Comparison of ENCODE assay signal across 15 mouse cellular contexts in genomic region chr3:105280971-105281370, GRCm38 (mm10).
DNase-seq lines count a peak whose midpoint lies in the region; ATAC-seq and TF ChIP-seq lines count a peak whose summit lies in the region.
"Had no signal": no experiment of that assay in that cellular context is flagged by ENCODE, and none has a peak within 500 bp of the region (broad histone marks: within the 10 kb centered on the region; RNA-seq: fewer than 3 reads in every experiment).

No protein-coding gene starts in this region.

- whole genome bisulfite sequencing in forebrain, postnatal 0 days = 63% methylated on average over 5 of the region's 5 CpGs
- WGBS in forebrain, embryonic 14.5 days = 63% methylated on average over 5 of the region's 5 CpGs

- no peak overlapping the region for H3K4me2 ChIP-seq in forebrain, postnatal 0 days (ENCODE audit: low read depth)
- H3K4me2 ChIP-seq in forebrain, embryonic 14.5 days (ENCODE audit: low read length) = no peak overlapping the region
- H3K4me2 ChIP-seq: forebrain, embryonic 15.5 days; limb, embryonic 13.5 days; midbrain, embryonic 11.5 days had no signal

- H3K9ac ChIP-seq in forebrain, postnatal 0 days = no peak overlapping the region
- no peak overlapping the region for H3K9ac ChIP-seq in forebrain, embryonic 14.5 days (ENCODE audit: low read length)
- H3K9ac ChIP-seq: forebrain, embryonic 15.5 days; limb, embryonic 13.5 days had no signal

- DNase-seq in forebrain, postnatal 0 days = peak; percentile 29
- no peak for DNase-seq in forebrain, embryonic 14.5 days (ENCODE audit: low spot score)
- peak; percentile 34 to 35 for DNase-seq in right cerebral cortex, adult 2 months (ENCODE audit: low spot score in 2 of 2)
- no peak for DNase-seq in right cerebral cortex, postnatal 4 days
- peak; percentile 45 to 46 for DNase-seq in layer of hippocampus, postnatal 36 days
- DNase-seq in telencephalon, adult 2 months (ENCODE audit: low read depth, low spot score) = peak; percentile 70
- no peak for DNase-seq in ovary, postnatal 14 days (ENCODE audit: low spot score)
- no peak for DNase-seq in spleen, postnatal 36 days (ENCODE audit: low spot score in 2 of 2)
- DNase-seq: embryo, embryonic 11 days; heart, adult 18-20 months; thymus, adult 2 months had no signal

- H3K9me3 ChIP-seq in forebrain, postnatal 0 days (ENCODE audit: low read length) = no peaks in the 10 kb centered on the region
- H3K9me3 ChIP-seq in forebrain, embryonic 14.5 days (replicated peaks; ENCODE audit: control insufficient read depth, low read length) = no peaks in the 10 kb centered on the region
- H3K9me3 ChIP-seq: forebrain, embryonic 15.5 days; limb, embryonic 13.5 days had no signal

- peak; percentile 69; the same call in 1 of the 2 replicates for ATAC-seq in forebrain, postnatal 0 days
- ATAC-seq in forebrain, embryonic 14.5 days = no peak
- ATAC-seq: forebrain, embryonic 15.5 days had no signal

- no peak overlapping the region for H3K27ac ChIP-seq in forebrain, postnatal 0 days (ENCODE audit: low read depth, low read length)
- no peak overlapping the region for H3K27ac ChIP-seq in forebrain, embryonic 14.5 days (ENCODE audit: low read depth, low read length)
- H3K27ac ChIP-seq: forebrain, embryonic 15.5 days; kidney, postnatal 0 days; limb, embryonic 13.5 days had no signal

- H3K4me1 ChIP-seq in forebrain, postnatal 0 days (ENCODE audit: insufficient read depth) = no peaks in the 10 kb centered on the region
- no peaks in the 10 kb centered on the region for H3K4me1 ChIP-seq in forebrain, embryonic 14.5 days (ENCODE audit: control insufficient read depth, insufficient read depth, low read length)
- H3K4me1 ChIP-seq: forebrain, embryonic 15.5 days; limb, embryonic 13.5 days had no signal

- no peak overlapping the region for H3K4me3 ChIP-seq in forebrain, postnatal 0 days (ENCODE audit: low read depth, low read length)
- H3K4me3 ChIP-seq in forebrain, embryonic 14.5 days (ENCODE audit: low read depth, low read length) = no peak overlapping the region
- H3K4me3 ChIP-seq: forebrain, embryonic 15.5 days; limb, embryonic 13.5 days had no signal

- H3K27me3 ChIP-seq in forebrain, postnatal 0 days (ENCODE audit: insufficient read depth, low read length) = no peaks in the 10 kb centered on the region
- H3K27me3 ChIP-seq in forebrain, embryonic 14.5 days (replicated peaks; ENCODE audit: control insufficient read depth, insufficient read depth, low read length) = no peaks in the 10 kb centered on the region
- H3K27me3 ChIP-seq: forebrain, embryonic 15.5 days; limb, embryonic 13.5 days had no signal

- no peak for TF ChIP-seq CTCF in forebrain, postnatal 0 days (IDR thresholded peaks at IDR 0.05; ENCODE audit: low read depth)

- no peaks in the 10 kb centered on the region for H3K36me3 ChIP-seq in forebrain, postnatal 0 days (ENCODE audit: insufficient read depth)
- H3K36me3 ChIP-seq in forebrain, embryonic 14.5 days (ENCODE audit: control insufficient read depth, insufficient read depth, low read length) = no peaks in the 10 kb centered on the region
- H3K36me3 ChIP-seq: forebrain, embryonic 15.5 days; limb, embryonic 13.5 days had no signal

Comparison
In these comparisons a context has a peak if more than half of its experiments do, and no peak if none do; other contexts are left out.
1. DNase-seq: peak in forebrain, postnatal 0 days (single experiment), right cerebral cortex, adult 2 months (2 of 2), layer of hippocampus, postnatal 36 days (2 of 2) and telencephalon, adult 2 months (single experiment); none in forebrain, embryonic 14.5 days (single experiment), right cerebral cortex, postnatal 4 days (single experiment), ovary, postnatal 14 days (single experiment) and spleen, postnatal 36 days (0 of 2).